Mouse (Mus musculus) erythroblast, embryonic 14.5 days (primary cell): ENCODE results near the gene Clk3. TPM values are rescaled to one million over a fixed set of nuclear protein-coding genes. Genes with fewer than 3 reads are reported as not detected.
"Not testable (repeated sequence)": the region's sequence is repeated elsewhere in the genome, so short reads cannot be mapped to it uniquely, and the experiment has no call there.

Experiments
- H3K27me3 ChIP-seq: 2 replicates; pipeline ENCODE4 v1.6.1; 2012; ENCODE audit warnings: inconsistent platforms; ENCODE audit not compliant: control insufficient read depth
- H3K36me3 ChIP-seq: 2 replicates; pipeline ENCODE4 v1.6.1; 2012; ENCODE audit warnings: mild to moderate bottlenecking, inconsistent platforms; ENCODE audit not compliant: control insufficient read depth
- H3K4me1 ChIP-seq: 2 replicates; pipeline ENCODE4 v1.6.1; 2012; ENCODE audit warnings: inconsistent platforms; ENCODE audit not compliant: control insufficient read depth
- H3K4me3 ChIP-seq: replicated peaks from 2 replicates; pipeline ENCODE3; 2012; ENCODE audit warnings: moderate library complexity, mild to moderate bottlenecking, inconsistent platforms
- H3K9me3 ChIP-seq: 2 replicates; pipeline ENCODE4 v1.6.1; 2012; ENCODE audit warnings: low read length, inconsistent platforms, mixed read lengths; ENCODE audit not compliant: control insufficient read depth
- GATA1 ChIP-seq: IDR thresholded peaks from 2 replicates; pipeline ENCODE4 v1.6.1; 2012; ENCODE audit warnings: low read length, inconsistent platforms, mixed read lengths
- TAL1 ChIP-seq: IDR thresholded peaks from 3 replicates; pipeline ENCODE4 v1.6.1; 2012; ENCODE audit warnings: low read length, inconsistent platforms, mixed read lengths
- polyA plus RNA-seq: library from polyadenylated mRNA; stranded (reverse); fragments of >175 nt; gene quantifications from 2 replicates; pipeline ENCODE4 v1.2.3, GENCODE M21; 2012

Clk3 gene
- polyA plus RNA-seq, 1 experiment, result 38.9 TPM

DNA sequence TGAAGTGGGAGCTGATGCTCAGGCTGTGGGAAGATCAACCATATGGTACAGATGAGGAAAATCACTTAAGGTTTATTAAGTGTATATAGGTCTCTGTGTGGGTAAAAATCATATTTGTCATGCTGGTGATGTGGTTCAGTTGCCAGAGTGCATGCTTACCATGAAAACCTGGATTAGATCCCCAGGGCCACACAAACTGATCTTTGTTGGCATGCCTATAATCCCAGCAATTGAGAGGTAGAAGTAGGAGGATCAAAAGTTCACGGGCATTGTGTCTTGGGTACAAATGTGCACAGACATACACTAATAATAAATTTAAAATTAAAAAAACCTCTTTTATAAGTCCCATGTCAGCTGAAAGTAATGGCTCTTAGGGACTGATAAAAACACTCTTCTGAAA, 43.3 kb downstream of the Clk3 start:
- TF ChIP-seq TAL1 (no peak), GATA1 (no peak)
- H3K4me1 ChIP-seq, result no peaks in the 10 kb centered on the region
- no peaks in the 10 kb centered on the region for H3K9me3 ChIP-seq
- H3K36me3 ChIP-seq, result peaks cover 83% of the 10 kb centered on the region
- H3K4me3 ChIP-seq, result no peak overlapping the region
- no peaks in the 10 kb centered on the region for H3K27me3 ChIP-seq

DNA sequence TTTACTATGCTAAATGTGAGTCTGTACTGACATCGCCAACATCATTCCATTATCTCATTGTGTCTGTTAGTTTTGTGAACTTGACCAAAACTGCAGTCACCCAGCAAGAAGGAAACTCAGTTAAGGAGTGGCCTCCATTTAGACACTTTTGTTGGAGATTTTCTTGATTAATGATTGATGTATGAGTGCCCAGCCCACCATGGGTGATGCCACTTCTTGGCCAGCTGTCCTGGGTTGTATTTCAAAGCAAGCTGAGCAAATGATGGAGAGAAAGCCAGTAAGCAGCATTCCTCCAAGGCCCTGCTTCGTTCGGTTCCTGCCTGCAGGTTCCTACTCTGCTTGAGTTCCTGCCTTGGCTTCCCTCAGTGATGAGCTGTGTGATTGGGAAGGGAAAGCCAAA, 44.9 kb downstream of the Clk3 start:
- H3K9me3 ChIP-seq, result no peaks in the 10 kb centered on the region
- no peaks in the 10 kb centered on the region for H3K4me1 ChIP-seq
- TF ChIP-seq TAL1 (no peak), GATA1 (no peak)
- H3K36me3 ChIP-seq, result peaks cover 82% of the 10 kb centered on the region
- H3K27me3 ChIP-seq, result no peaks in the 10 kb centered on the region
- H3K4me3 ChIP-seq, result no peak overlapping the region

DNA sequence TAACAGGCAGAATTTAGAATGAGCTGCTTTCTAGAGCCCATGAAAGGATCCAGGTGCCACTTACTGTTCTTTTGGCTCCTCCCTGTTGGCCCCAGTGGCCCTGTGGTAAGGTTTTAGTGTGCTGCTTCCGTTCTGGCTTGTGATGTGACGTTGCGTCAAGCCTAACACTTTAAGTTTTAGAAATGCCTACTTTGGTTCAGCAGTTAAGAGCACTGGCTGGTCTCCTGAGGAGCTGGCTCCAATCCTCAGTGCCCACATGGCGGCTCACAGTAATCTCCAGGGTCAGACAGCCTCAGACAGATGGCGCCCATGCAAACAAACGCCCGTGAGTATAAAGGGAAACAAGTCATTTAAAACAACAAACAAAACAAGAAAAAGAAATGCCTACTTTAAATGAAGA, 47.3 kb downstream of the Clk3 start:
- H3K4me3 ChIP-seq, result no peak overlapping the region
- H3K36me3 ChIP-seq, result peaks cover 87% of the 10 kb centered on the region
- H3K27me3 ChIP-seq, result no peaks in the 10 kb centered on the region
- no peaks in the 10 kb centered on the region for H3K9me3 ChIP-seq
- no peak for TF ChIP-seq TAL1
- no peak for TF ChIP-seq GATA1
- no peaks in the 10 kb centered on the region for H3K4me1 ChIP-seq

DNA sequence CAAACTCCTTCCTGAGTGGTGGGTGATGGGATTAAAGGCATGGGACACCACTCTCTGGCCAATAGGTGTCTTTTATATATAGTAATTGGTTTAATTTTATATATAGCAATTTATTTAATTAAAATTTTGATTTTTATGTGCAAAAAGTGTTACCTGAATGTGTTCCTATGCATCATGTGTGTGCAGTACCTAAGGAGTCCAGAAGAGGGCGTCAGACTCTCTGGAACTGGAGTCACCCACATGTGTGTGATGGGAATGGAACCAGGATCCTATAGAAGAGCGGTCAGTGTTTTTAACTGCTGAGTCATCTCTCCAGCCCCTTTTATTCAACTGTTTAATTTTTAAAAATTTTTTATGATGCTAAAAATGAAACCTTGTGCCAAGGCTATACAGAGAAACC, 53.5 kb downstream of the Clk3 start:
- H3K27me3 ChIP-seq, result no peaks in the 10 kb centered on the region
- no peak overlapping the region for H3K4me3 ChIP-seq
- H3K9me3 ChIP-seq, result peaks cover 6% of the 10 kb centered on the region
- TF ChIP-seq GATA1 (no peak), TAL1 (no peak)
- peaks cover 54% of the 10 kb centered on the region for H3K36me3 ChIP-seq
- peaks cover 23% of the 10 kb centered on the region for H3K4me1 ChIP-seq

DNA sequence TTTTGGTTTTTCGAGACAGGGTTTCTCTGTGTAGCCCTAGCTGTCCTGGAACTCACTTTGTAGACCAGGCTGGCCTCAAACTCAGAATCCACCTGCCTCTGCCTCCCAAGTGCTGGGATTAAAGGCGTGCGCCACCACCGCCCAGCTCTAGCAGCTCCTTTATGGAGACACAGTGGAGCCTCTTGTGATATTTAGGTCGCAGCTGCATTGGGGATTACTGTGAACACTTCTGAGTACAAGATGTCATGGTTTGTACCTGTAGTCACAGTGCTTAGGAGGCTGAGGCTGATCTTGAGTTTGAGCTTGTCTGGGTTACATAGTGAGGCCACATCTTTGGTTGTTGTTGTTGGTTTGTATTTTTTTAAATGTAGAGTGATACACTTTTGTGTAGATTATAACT, 55.4 kb downstream of the Clk3 start:
- H3K4me1 ChIP-seq, result peaks cover 23% of the 10 kb centered on the region
- H3K27me3 ChIP-seq, H3K9me3 ChIP-seq, H3K4me3 ChIP-seq: not testable (repeated sequence)
- H3K36me3 ChIP-seq, result peaks cover 34% of the 10 kb centered on the region

DNA sequence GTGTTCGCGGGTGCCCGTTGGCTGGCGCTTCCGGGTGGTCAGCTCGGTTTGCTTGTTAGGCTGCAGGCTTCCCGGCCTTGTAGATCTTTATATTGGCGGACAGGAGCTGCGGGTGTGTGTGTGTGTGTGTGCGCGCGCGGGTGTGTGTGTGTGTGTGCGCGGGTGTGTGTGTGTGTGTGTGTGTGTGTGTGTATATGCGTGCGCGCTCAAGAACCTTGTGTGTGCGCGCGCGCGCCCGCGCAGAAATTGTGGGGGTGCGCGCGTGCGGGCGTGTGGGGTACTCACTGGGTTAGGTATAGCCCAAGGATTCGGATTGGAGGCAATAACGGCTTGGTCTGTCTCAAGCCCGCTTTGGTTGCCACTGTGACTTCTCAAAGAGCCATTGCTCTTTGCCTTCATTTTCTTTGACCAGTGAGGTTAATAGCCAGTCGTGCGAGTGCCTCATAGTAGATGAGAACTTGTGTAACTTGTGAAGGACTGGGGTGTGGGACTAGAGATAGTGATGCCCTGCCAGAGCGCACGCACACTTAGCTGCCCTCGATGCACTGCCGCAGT, 56.9 kb downstream of the Clk3 start:
- peak overlapping the region; percentile 92 for H3K4me3 ChIP-seq
- no peaks in the 10 kb centered on the region for H3K27me3 ChIP-seq
- peaks cover 6% of the 10 kb centered on the region for H3K9me3 ChIP-seq
- peaks cover 23% of the 10 kb centered on the region for H3K4me1 ChIP-seq
- H3K36me3 ChIP-seq, result peaks cover 20% of the 10 kb centered on the region
- no peak for TF ChIP-seq GATA1
- no peak for TF ChIP-seq TAL1

DNA sequence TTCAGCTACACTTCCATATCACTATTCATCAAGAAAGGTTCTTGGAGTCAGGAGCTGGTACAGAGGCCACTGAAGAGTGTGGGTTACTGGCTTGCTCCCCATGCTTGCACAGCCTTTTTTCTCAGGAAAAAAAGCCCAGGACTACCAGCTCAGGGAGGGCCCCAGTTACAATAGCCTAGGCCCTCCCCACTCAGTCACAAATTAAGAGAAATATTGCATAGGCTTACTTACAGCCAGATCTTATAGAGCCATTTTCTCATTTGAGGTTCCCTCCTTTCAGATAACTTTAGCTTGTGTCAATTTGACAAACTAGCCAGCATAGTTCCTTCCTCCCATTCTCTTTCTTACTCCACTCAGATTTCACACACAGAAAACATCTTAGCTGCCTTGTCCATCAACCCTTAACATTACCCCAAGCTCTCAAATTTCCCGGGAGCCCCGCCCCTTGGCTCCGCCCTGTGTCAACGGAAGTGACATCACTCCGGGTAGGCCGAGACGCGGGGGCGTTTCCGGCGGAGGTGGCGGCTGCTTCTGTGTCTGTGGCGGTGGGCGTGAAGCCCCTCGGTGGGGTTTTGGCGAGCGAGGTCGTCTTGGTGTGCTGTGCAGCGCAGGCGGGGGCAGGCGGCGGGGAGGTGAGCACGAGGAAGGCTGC, 57.5 kb downstream of the Clk3 start, which contains the start of gene Edc3:
TSS of gene Edc3 (plus strand) at position 473 of the 652 bp plus-strand sequence.
- Histone ChIP-seq H3K36me3 (peaks cover 15% of the 10 kb centered on the region), H3K4me1 (peaks cover 23% of the 10 kb centered on the region), H3K27me3 (no peaks in the 10 kb centered on the region), H3K9me3 (peaks cover 6% of the 10 kb centered on the region), H3K4me3 (peak within 1 kb of the TSS; percentile 92)
- no peak for TF ChIP-seq TAL1
- no peak for TF ChIP-seq GATA1

DNA sequence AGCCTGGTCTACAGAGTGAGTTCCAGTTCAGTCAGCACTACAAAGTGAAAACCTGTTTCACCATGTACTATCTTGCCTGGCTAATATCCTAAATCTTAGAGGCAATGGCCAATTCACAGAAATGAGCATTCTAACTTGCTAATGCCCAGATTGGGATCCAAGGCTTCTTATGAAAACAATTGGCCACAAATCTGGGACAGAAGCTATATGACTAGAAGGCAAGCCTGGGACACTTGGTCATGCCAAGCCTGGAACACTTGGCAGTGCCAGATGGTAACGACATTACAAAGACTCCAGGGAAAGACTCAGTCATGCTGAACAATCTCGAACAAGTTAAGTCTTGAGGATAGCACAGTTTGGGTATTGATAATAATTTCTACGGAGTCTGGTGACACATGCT, 59.2 kb downstream of the Clk3 start:
- peaks cover 23% of the 10 kb centered on the region for H3K4me1 ChIP-seq
- no peak for TF ChIP-seq TAL1
- TF ChIP-seq GATA1, result no peak
- H3K4me3 ChIP-seq, result no peak overlapping the region
- H3K36me3 ChIP-seq, result peaks cover 2% of the 10 kb centered on the region
- peaks cover 6% of the 10 kb centered on the region for H3K9me3 ChIP-seq
- H3K27me3 ChIP-seq, result no peaks in the 10 kb centered on the region

Other genes with a start within 250 kb of the Clk3 start
- gene Cox5a, start 244.6 kb downstream of the Clk3 start, polyA plus RNA-seq, result 18.8 and 25.8 TPM in 2 replicates
- gene Fam219b, start 228.3 kb downstream of the Clk3 start, polyA plus RNA-seq, result 0.31 and 0.78 TPM in 2 replicates
- gene Mpi, start 213.1 kb downstream of the Clk3 start, polyA plus RNA-seq, result 0.08 and 0.16 TPM in 2 replicates
- 0.38 and 0.76 TPM in 2 replicates for gene Scamp2, start 204.9 kb downstream of the Clk3 start, polyA plus RNA-seq
- 0.10 and 0.17 TPM in 2 replicates for gene Ulk3, start 176.4 kb downstream of the Clk3 start, polyA plus RNA-seq
- not detected in 2 replicates for gene Cplx3, start 159.6 kb downstream of the Clk3 start, polyA plus RNA-seq
- not detected in 2 replicates for gene Lman1l, start 145.1 kb downstream of the Clk3 start, polyA plus RNA-seq
- 6.1 TPM in 2 replicates for gene Csk, start 112.2 kb downstream of the Clk3 start, polyA plus RNA-seq
- not detected in 2 replicates for gene Cyp1a2, start 82.2 kb downstream of the Clk3 start, polyA plus RNA-seq
- not detected in 2 replicates for gene Cyp1a1, start 77.9 kb downstream of the Clk3 start, polyA plus RNA-seq
- 0.40 and 0.69 TPM in 2 replicates for gene Edc3, start 57.3 kb downstream of the Clk3 start, polyA plus RNA-seq
- gene Arid3b, start 70.9 kb upstream of the Clk3 start, polyA plus RNA-seq, result 1.8 and 1.9 TPM in 2 replicates
- gene Ubl7, start 145.1 kb upstream of the Clk3 start, polyA plus RNA-seq, result 22.3 and 24.0 TPM in 2 replicates
- 0.03 and 0.04 TPM in 2 replicates for gene Sema7a, start 174.3 kb upstream of the Clk3 start, polyA plus RNA-seq
- 0.04 and 0.09 TPM in 2 replicates for gene Cyp11a1, start 240.6 kb upstream of the Clk3 start, polyA plus RNA-seq